In genomic region chr5:139247767-139248166, GRCm38 (mm10) we compare ENCODE assay signal across 23 mouse cellular contexts. TPM values are rescaled to one million over a fixed set of nuclear protein-coding genes. Genes with fewer than 3 reads are reported as not detected.
DNase-seq lines count a peak whose midpoint lies in the region; ATAC-seq and TF ChIP-seq lines count a peak whose summit lies in the region.
"Had no signal": no experiment of that assay in that cellular context is flagged by ENCODE, and none has a peak within 500 bp of the region (broad histone marks: within the 10 kb centered on the region; RNA-seq: fewer than 3 reads in every experiment).

No protein-coding gene starts in this region.

- peak; percentile 45; the same call in 1 of the 2 replicates for TF ChIP-seq EP300 in liver, embryonic 14.5 days (IDR thresholded peaks at IDR 0.05; ENCODE audit: low read depth)

- H3K27me3 ChIP-seq in midbrain, embryonic 11.5 days (ENCODE audit: control insufficient read depth, insufficient read depth, low read length): no peaks in the 10 kb centered on the region
- no peaks in the 10 kb centered on the region for H3K27me3 ChIP-seq in midbrain, embryonic 16.5 days (ENCODE audit: control insufficient read depth, insufficient read depth, low read depth, low read length)
- no peaks in the 10 kb centered on the region for H3K27me3 ChIP-seq in liver, embryonic 14.5 days (ENCODE audit: control insufficient read depth, insufficient read depth, low read length)
- no peaks in the 10 kb centered on the region for H3K27me3 ChIP-seq in intestine, postnatal 0 days (replicated peaks; ENCODE audit: control insufficient read depth, insufficient read depth, low read length)
- H3K27me3 ChIP-seq: embryonic facial prominence, embryonic 15.5 days; forebrain, embryonic 15.5 days; heart, embryonic 15.5 days; Patski had no signal

- no peak overlapping the region for H3K4me3 ChIP-seq in midbrain, embryonic 11.5 days (ENCODE audit: low read depth, low read length)
- H3K4me3 ChIP-seq in midbrain, embryonic 16.5 days (ENCODE audit: low read depth, low read length): no peak overlapping the region
- no peak overlapping the region for H3K4me3 ChIP-seq in liver, embryonic 14.5 days (ENCODE audit: insufficient read depth in 1 of 2, low read depth in 2 of 2, low read length in 2 of 2)
- H3K4me3 ChIP-seq in intestine, postnatal 0 days (ENCODE audit: low read depth, low read length): no peak overlapping the region
- H3K4me3 ChIP-seq: embryonic facial prominence, embryonic 15.5 days; erythroblast, embryonic 14.5 days; forebrain, embryonic 10.5 days; forebrain, embryonic 15.5 days; heart, embryonic 10.5 days; heart, embryonic 15.5 days; hindbrain, embryonic 10.5 days had no signal

- peaks cover 21% of the 10 kb centered on the region for H3K36me3 ChIP-seq in midbrain, embryonic 11.5 days (ENCODE audit: control insufficient read depth, insufficient read depth, low read length)
- H3K36me3 ChIP-seq in midbrain, embryonic 16.5 days (ENCODE audit: control insufficient read depth, insufficient read depth, low read length): peaks cover 41% of the 10 kb centered on the region
- H3K36me3 ChIP-seq in liver, embryonic 14.5 days (replicated peaks; ENCODE audit: control insufficient read depth, insufficient read depth, low read depth): peaks cover 52% of the 10 kb centered on the region
- H3K36me3 ChIP-seq in intestine, postnatal 0 days (ENCODE audit: control insufficient read depth, insufficient read depth): peaks cover 53% of the 10 kb centered on the region

- no peak overlapping the region for H3K27ac ChIP-seq in midbrain, embryonic 11.5 days (ENCODE audit: low read depth, low read length)
- no peak overlapping the region for H3K27ac ChIP-seq in midbrain, embryonic 16.5 days (ENCODE audit: low read length)
- no peak overlapping the region for H3K27ac ChIP-seq in liver, embryonic 14.5 days
- H3K27ac ChIP-seq in intestine, postnatal 0 days (ENCODE audit: low read depth, low read length): no peak overlapping the region
- H3K27ac ChIP-seq: embryonic facial prominence, embryonic 15.5 days; forebrain, embryonic 10.5 days; forebrain, embryonic 15.5 days; heart, embryonic 10.5 days; heart, embryonic 15.5 days; hindbrain, embryonic 10.5 days; hindbrain, embryonic 14.5 days had no signal

- peak; percentile 71 for DNase-seq in midbrain, embryonic 11.5 days (ENCODE audit: low spot score, missing footprints)
- DNase-seq in c-Kit-positive CD71-positive TER-119-negative erythroid progenitor cells, embryonic 14.5 days (ENCODE audit: low read depth): peak; percentile 40
- DNase-seq in liver, embryonic 14.5 days (ENCODE audit: low read depth in 3 of 3, low spot score in 3 of 3): peak in 2 of 3 experiments; percentile 17 to 26
- no peak for DNase-seq in thymus, postnatal 0 days (ENCODE audit: low spot score)
- DNase-seq: adrenal gland, postnatal 14 days; cerebellum, adult 2 months; cerebellum, postnatal 14 days; embryo, embryonic 11 days; gastrocnemius, postnatal 36 days; heart, adult 18-20 months; heart, postnatal 14 days had no signal

- no peak overlapping the region for H3K9ac ChIP-seq in midbrain, embryonic 11.5 days (ENCODE audit: low read length)
- H3K9ac ChIP-seq in midbrain, embryonic 16.5 days (ENCODE audit: low read depth, low read length): no peak overlapping the region
- H3K9ac ChIP-seq in liver, embryonic 14.5 days (replicated peaks): no peak overlapping the region
- H3K9ac ChIP-seq in intestine, postnatal 0 days (ENCODE audit: low read depth, low read length): no peak overlapping the region
- H3K9ac ChIP-seq: embryonic facial prominence, embryonic 15.5 days; forebrain, embryonic 15.5 days; heart, embryonic 15.5 days; hindbrain, embryonic 14.5 days had no signal

- 96% methylated on average over 3 of the region's 3 CpGs for WGBS in midbrain, embryonic 11.5 days
- WGBS in midbrain, embryonic 16.5 days: 93% methylated on average over 3 of the region's 3 CpGs
- 15% methylated on average over 3 of the region's 3 CpGs for WGBS in liver, embryonic 14.5 days (ENCODE audit: insufficient replicate concordance)
- 67% methylated on average over 3 of the region's 3 CpGs for WGBS in intestine, postnatal 0 days

- peaks cover 3% of the 10 kb centered on the region for H3K4me1 ChIP-seq in midbrain, embryonic 11.5 days (ENCODE audit: control insufficient read depth, insufficient read depth, low read length)
- H3K4me1 ChIP-seq in midbrain, embryonic 16.5 days (ENCODE audit: control insufficient read depth, insufficient read depth, low read length): 0 out of 2 replicates have a peak, but pooled peaks cover 5% of the 10 kb centered on the region
- H3K4me1 ChIP-seq in liver, embryonic 14.5 days (replicated peaks; ENCODE audit: control insufficient read depth in 2 of 2, insufficient read depth in 2 of 2, low read length in 1 of 2): peaks cover 0 to 16% of the 10 kb centered on the region in 2 experiments; a peak in 3 of 4 replicates
- no peaks in the 10 kb centered on the region for H3K4me1 ChIP-seq in intestine, postnatal 0 days (replicated peaks; ENCODE audit: control insufficient read depth, insufficient read depth, low read length)

- ATAC-seq in midbrain, embryonic 11.5 days (ENCODE audit: low FRiP score): no peak
- ATAC-seq in midbrain, embryonic 16.5 days: no peak
- no peak for ATAC-seq in liver, embryonic 14.5 days (ENCODE audit: insufficient read depth)
- ATAC-seq in intestine, postnatal 0 days: no peak
- ATAC-seq: activated CD4-positive, CD25-positive, alpha-beta regulatory T cell, adult 4 months; forebrain, embryonic 15.5 days; Patski had no signal

- H3K4me2 ChIP-seq in midbrain, embryonic 11.5 days: no peak overlapping the region
- H3K4me2 ChIP-seq in midbrain, embryonic 16.5 days (ENCODE audit: low read length): no peak overlapping the region
- H3K4me2 ChIP-seq in liver, embryonic 14.5 days (ENCODE audit: low read depth): no peak overlapping the region
- H3K4me2 ChIP-seq in intestine, postnatal 0 days (replicated peaks; ENCODE audit: low read depth): no peak overlapping the region
- H3K4me2 ChIP-seq: embryonic facial prominence, embryonic 15.5 days; forebrain, embryonic 15.5 days; heart, embryonic 15.5 days; hindbrain, embryonic 14.5 days had no signal

- TF ChIP-seq CTCF in liver, embryonic 14.5 days (IDR thresholded peaks at IDR 0.05; ENCODE audit: low read depth): no peak
- TF ChIP-seq CTCF in intestine, postnatal 0 days (IDR thresholded peaks at IDR 0.05; ENCODE audit: low read depth): no peak

- no peaks in the 10 kb centered on the region for H3K9me3 ChIP-seq in midbrain, embryonic 11.5 days (ENCODE audit: control insufficient read depth, low read length)
- H3K9me3 ChIP-seq in midbrain, embryonic 16.5 days (replicated peaks; ENCODE audit: control insufficient read depth, low read length, poor library complexity, severe bottlenecking): no peaks in the 10 kb centered on the region
- H3K9me3 ChIP-seq in liver, embryonic 14.5 days (ENCODE audit: control insufficient read depth, low read length): no peaks in the 10 kb centered on the region
- no peaks in the 10 kb centered on the region for H3K9me3 ChIP-seq in intestine, postnatal 0 days (ENCODE audit: control insufficient read depth)
- H3K9me3 ChIP-seq: embryonic facial prominence, embryonic 15.5 days; forebrain, embryonic 10.5 days; forebrain, embryonic 15.5 days; heart, embryonic 10.5 days; heart, embryonic 15.5 days; hindbrain, embryonic 10.5 days had no signal

RNA-seq across cellular contexts. Expression of gene Get4, which starts 4.4 kb away (rescaled TPM):
- 118 and 123 TPM in 2 replicates for polyA plus RNA-seq in midbrain, embryonic 11.5 days (2014; fragmentation: Nextera tagmentation; extraction: Ambion mirVana)
- polyA plus RNA-seq in midbrain, embryonic 16.5 days (2015; fragmentation: Nextera tagmentation; extraction: Ambion mirVana): 115 and 122 TPM in 2 replicates
- 48.6 and 56.8 TPM in 2 replicates for polyA plus RNA-seq in liver, embryonic 14.5 days (2012; rRNA removed)
- 107 and 118 TPM in 2 replicates for polyA plus RNA-seq in liver, embryonic 14.5 days (2014; fragmentation: Nextera tagmentation; extraction: Ambion mirVana)
- 127 and 129 TPM in 2 replicates for polyA plus RNA-seq in intestine, postnatal 0 days (2015; fragmentation: Nextera tagmentation; extraction: Ambion mirVana)
- polyA plus RNA-seq in thymus, postnatal 0 days (2015; fragmentation: Nextera tagmentation; extraction: Ambion mirVana): 184 and 200 TPM in 2 replicates

RNA-seq across cellular contexts. Expression of gene Sun1, which starts 47.3 kb away (rescaled TPM):
- polyA plus RNA-seq in midbrain, embryonic 11.5 days (2014; fragmentation: Nextera tagmentation; extraction: Ambion mirVana): 41.9 and 44.6 TPM in 2 replicates
- polyA plus RNA-seq in midbrain, embryonic 16.5 days (2015; fragmentation: Nextera tagmentation; extraction: Ambion mirVana): 47.4 and 48.5 TPM in 2 replicates
- polyA plus RNA-seq in liver, embryonic 14.5 days (2012; rRNA removed): 15.4 and 17.9 TPM in 2 replicates
- polyA plus RNA-seq in liver, embryonic 14.5 days (2014; fragmentation: Nextera tagmentation; extraction: Ambion mirVana): 19.9 and 21.2 TPM in 2 replicates
- polyA plus RNA-seq in intestine, postnatal 0 days (2015; fragmentation: Nextera tagmentation; extraction: Ambion mirVana): 12.2 and 13.4 TPM in 2 replicates
- polyA plus RNA-seq in thymus, postnatal 0 days (2015; fragmentation: Nextera tagmentation; extraction: Ambion mirVana): 19.0 and 19.4 TPM in 2 replicates
